Mouse (Mus musculus) left cerebral cortex, postnatal 36 days (tissue): Measurements from ENCODE around the gene Atp11a. TPM values are rescaled to one million over a fixed set of nuclear protein-coding genes. Genes with fewer than 3 reads are reported as not detected.

Experiments used
- DNase-seq, 2 experiments: peaks; one replicate each; pipeline ENCODE4 v3.0.0; 2021 to 2022; ENCODE audit warnings: low spot score in 2 of 2, mixed read lengths in 1 of 2
- intact Hi-C: fragments of 180-260 bp; cut with DNase I; formaldehyde crosslinking; loops from one replicate; pipeline ENCODE4 v1.15.1; 2025
- total RNA-seq, 2 experiments: library from RNA; stranded (reverse); gene quantifications; 2 replicates each; pipeline ENCODE4 v1.2.3; 2021

Gene Atp11a
- total RNA-seq, 2 experiments from 2014 or later = 39.7 to 52.2 TPM

GRCm38 (mm10) chr8:12804909-12805308 is 48.1 kb downstream of the Atp11a start:
- intact Hi-C loops = no loop called here
- no peak for DNase-seq

- intact Hi-C loops = no loop called here
Observed at GRCm38 (mm10) chr8:12805569-12805968, 48.8 kb downstream of the Atp11a start.

DNA sequence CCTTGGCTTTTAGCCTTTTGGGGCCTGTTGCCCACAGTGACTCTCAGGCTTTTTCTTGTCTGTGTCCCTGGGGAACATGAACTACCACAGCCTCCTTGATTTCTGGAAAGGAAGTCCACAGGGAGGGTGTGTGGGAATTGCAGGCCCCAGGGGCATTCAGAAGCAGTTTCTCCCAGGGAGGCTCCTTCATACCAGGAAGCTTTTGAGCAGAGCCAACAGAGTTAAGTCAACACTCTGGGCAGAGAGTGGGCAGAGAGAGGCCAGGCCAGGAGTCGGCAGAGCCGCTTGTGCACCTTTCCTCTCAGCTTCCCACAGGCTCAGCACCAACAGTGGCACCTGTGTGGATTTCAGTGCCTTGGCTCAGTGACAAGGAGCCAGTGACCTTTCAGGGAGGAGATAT is 51.2 kb downstream of the Atp11a start:
- DNase-seq = no peak
- intact Hi-C loops = no loop called here

More at GRCm38 (mm10) chr8:12805569-12805968, 48.8 kb downstream of the Atp11a start:
- no peak for DNase-seq

GRCm38 (mm10) chr8:12809516-12809915 is 52.7 kb downstream of the Atp11a start:
- DNase-seq = no peak
- intact Hi-C loops = no loop called here

- intact Hi-C loops = loop anchor here (10.0 kb wide), 1 partner anchor 136 kb away; the partner anchor contains the start of gene Tubgcp3
- DNase-seq = no peak
Observed at GRCm38 (mm10) chr8:12811231-12811630, 54.4 kb downstream of the Atp11a start.

DNA sequence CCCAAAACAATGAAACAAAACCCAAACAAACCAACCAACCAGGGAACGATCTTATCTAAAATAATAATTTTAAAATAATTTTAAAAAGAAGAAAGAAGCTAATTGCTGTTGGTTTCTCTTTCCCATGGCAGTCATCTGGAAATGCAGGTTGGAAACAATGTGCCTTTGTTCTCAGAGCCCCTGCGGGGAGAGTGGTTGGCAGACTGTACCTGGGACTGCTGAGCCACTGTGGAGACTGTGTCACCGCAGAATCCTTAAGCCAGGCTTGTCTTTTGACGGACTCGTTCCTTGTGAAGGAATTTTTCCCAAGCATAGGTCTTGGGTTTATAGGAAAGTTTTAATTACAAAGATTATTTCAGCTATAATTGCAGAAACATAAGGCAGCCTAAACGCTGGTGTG is 59.6 kb downstream of the Atp11a start:
- intact Hi-C loops = loop anchor here (10.0 kb wide), 1 partner anchor 142 kb away; the partner anchor contains the start of gene Tubgcp3
- DNase-seq = no peak

DNA sequence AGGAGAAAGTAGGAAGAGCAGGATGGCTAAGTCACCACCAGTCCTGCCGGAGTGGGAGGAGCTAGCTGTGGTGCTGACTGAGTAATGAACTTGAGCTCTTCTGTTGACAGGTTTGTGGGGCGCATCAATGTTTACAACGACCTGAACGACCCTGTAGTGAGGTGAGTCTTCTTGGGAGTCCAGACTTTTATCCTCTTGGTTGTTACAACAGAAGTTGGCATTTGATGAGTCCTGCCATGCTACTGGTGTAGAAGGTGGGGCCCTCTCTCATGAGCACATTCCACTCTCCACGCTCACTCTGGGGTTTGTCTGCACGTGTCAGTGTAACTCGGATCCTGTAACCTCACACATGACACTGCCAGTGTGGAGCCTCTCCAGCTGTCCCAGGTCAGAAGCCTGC is 66.1 kb downstream of the Atp11a start:
- intact Hi-C loops = no loop called here
- no peak for DNase-seq

- intact Hi-C loops = no loop called here
- DNase-seq = no peak
Observed at GRCm38 (mm10) chr8:12824562-12824961, 67.7 kb downstream of the Atp11a start.

DNA sequence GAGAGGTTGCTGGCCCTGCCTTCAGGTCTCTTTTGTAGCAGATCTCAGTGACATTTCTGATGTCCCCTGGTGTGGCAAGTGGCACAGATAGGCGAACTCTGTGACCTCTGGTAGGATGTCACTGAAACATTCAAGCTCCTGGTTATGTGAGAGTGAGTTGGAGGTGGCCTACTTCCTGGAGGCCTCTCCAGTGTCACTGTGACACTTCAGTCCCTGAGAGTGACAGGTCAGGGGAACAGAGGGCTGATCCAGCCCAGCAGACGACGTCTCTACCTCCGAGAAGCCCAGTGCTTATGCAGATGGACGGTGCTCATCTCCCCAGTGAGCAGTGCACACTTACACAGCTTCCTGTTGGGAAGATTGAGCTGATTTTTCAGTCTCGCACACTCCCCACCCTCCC is 68.4 kb downstream of the Atp11a start:
- no peak for DNase-seq
- intact Hi-C loops = no loop called here

DNA sequence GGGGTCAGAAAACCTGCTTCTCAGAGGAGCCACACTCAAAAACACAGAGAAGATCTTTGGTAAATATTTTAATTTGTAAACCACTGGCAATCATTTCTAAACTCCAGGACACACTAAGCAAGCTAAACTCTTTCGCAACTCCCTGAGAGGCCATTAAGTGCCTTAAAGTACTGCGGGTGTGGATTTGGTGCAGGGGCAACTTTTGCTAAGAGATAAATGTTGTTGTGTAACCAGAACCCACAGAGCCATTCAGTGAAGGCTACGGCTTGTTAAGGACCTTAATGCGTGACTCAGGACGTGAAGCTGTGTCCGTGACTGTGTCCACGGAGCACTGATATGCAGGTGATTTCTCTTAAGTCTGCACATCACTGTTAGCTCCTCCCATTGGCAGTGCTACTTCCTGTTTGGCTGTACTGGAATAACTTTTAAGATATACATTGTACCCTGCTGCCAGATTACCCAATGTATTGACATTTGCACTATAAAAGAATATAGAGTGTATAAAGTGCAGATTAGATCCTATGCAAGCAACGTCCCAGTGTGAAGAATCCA is 68.9 kb downstream of the Atp11a start:
- intact Hi-C loops = no loop called here
- DNase-seq = no peak

DNA sequence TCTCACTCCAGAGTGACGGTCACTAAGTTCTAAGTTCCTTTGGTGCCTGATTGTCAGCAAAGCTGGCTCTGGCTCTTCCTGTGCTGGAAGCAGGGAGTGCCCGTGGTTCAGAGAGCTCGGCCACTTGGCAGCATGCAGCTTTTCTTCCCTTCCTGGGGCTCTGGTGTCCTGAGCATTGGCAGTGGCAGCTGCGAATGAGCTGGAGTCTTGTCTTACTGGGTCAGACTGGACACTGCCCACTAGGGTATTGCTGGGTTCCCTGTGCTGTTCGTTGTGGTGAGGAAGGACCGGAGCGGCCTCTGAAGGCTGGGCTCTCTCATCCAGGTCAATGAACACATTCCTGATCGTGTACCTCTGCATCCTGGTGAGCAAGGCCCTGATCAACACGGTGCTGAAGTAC is 70.3 kb downstream of the Atp11a start:
- intact Hi-C loops = no loop called here

DNA sequence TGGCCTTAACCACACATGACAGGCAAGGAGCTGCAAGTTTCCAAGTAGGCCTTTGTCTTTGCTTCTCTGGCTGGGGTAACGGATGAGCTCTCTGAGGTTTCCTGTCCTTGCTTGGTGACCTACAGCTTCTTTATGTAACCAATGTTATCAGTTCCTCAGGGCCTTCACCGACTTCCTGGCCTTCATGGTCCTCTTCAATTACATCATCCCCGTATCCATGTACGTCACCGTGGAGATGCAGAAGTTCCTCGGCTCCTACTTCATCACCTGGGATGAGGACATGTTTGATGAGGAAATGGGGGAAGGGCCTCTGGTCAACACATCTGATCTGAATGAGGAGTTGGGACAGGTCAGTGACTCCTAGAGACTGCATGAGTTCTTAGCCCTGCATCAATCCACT is 71.5 kb downstream of the Atp11a start:
- intact Hi-C loops = no loop called here
- no peak for DNase-seq

More for the DNA sequence above, 70.3 kb downstream of the Atp11a start:
- DNase-seq = no peak

DNA sequence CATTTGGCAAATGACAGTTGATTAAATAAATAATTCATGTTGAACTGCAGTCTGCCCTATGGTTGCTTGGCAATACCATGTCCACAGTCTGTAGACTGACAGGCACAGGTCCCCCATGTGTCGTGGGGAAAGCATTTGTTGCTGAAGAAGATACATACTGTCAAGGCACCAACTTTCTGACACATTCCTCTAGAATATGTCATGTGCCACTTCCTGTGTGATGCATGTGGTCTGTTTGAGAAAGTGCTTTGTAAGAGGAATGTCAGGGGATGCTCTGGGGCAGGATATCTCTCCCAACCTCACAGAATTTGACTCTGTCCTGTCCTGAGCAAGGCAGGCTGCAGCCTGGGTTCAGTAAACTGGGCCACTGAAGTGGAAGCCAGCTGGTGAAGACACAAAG is 72.6 kb downstream of the Atp11a start:
- intact Hi-C loops = no loop called here
- DNase-seq = no peak

GRCm38 (mm10) chr8:12831659-12832589 is 75.1 kb downstream of the Atp11a start:
- intact Hi-C loops = no loop called here
- DNase-seq = no peak

GRCm38 (mm10) chr8:12833616-12834015 is 76.8 kb downstream of the Atp11a start:
- intact Hi-C loops = no loop called here
- no peak for DNase-seq

GRCm38 (mm10) chr8:12840834-12841233 is 84.0 kb downstream of the Atp11a start:
- intact Hi-C loops = no loop called here
- no peak for DNase-seq

- no peak for DNase-seq
- intact Hi-C loops = no loop called here
Observed at GRCm38 (mm10) chr8:12842342-12842995, 85.7 kb downstream of the Atp11a start.

GRCm38 (mm10) chr8:12844347-12844950 is 87.6 kb downstream of the Atp11a start:
- no peak for DNase-seq
- intact Hi-C loops = no loop called here

DNA sequence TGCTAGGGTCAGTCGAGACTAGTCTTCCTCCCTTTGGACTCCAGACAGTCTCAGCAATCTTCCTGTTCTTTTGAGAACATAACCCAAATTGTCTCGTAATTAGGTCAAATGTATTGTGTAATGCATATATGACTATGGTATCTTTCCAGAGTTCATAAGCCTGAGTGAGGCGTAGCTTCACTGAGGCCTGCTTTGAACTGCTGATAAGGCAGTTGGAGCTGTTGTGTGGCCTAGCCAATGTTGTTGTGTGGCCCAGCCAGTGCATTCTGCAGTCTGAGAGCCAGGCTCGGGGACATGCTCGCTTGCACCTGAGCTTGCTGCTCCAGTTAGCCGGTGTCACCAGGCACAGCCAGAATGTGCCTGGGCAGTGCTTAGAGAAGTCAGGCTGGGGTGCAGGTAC is 89.6 kb downstream of the Atp11a start:
- no peak for DNase-seq
- intact Hi-C loops = no loop called here

GRCm38 (mm10) chr8:12851241-12851640 is 94.4 kb downstream of the Atp11a start:
- intact Hi-C loops = no loop called here
- no peak for DNase-seq
